Mouse (Mus musculus) embryo, embryonic 11 days (tissue): ENCODE results near the gene Tas2r114.

Source experiments
- DNase-seq: peaks from one replicate; pipeline ENCODE4 v3.0.0-alpha.2; 2015

Gene Tas2r114

DNA sequence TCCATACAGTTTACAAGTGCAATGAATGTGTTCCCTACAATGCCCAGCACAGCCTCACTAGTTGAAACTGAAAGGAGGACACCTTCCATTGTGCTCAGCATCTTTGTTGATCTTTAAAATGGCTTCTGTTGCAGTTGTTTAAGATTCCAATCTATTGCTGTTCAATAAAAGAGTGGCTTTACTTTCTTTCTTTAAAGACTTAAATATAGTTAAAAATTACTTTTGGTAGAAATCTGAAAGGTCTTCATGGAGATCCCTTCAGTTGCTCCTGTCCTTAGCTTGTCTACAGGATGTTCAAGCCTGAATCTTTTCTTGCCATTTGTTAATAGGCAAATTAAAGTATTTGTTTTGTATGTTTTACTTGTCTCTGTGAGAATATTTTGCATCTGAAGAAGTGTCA is at the start of gene Tas2r114:
Gene Tas2r114, minus strand, starts transcription at position 101 of the 400 bp plus-strand sequence.
- DNase-seq: no peak

DNA sequence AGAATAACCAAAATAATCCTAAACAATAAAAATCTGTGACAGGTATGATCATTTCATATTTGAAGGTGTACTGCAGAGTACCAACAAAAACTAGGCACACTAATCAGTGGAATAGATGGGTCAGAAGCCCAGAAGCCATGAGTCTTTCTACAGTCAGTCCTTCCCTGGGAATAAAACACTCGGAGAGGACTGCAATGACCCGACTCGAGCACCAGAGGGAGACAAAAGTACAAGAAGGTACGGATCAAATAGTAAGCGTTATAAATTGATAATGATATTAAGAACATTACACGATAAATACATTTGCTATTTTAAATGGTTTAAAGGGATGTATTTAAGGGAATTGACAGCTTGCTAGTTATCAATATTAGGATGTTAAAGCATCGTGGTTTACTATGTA is 22.9 kb upstream of the Tas2r114 start:
- DNase-seq: peak; percentile 0

DNA sequence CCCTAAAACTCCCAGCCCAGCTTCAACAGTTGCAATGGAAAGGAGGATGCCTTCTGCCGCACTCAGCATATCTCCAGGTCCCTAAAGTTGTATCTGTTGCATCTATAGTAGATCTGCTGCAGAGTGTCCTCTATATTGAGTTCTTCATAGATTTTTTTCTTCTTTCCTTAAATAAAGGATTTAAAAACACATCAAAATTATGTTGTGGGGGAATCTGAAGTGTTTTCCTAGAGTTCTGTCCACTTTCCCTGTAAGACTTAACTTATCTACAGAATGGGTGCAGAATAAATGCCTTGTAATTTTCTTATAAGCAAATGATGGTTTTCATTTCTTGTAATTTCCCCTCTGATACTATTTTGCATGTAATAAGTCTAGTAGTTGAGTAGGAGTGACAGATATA is 2.5 kb downstream of the Tas2r114 start, which contains the start of gene Tas2r105:
Gene Tas2r105, minus strand, starts transcription at position 101 of the 400 bp plus-strand sequence.
- DNase-seq: no peak

DNA sequence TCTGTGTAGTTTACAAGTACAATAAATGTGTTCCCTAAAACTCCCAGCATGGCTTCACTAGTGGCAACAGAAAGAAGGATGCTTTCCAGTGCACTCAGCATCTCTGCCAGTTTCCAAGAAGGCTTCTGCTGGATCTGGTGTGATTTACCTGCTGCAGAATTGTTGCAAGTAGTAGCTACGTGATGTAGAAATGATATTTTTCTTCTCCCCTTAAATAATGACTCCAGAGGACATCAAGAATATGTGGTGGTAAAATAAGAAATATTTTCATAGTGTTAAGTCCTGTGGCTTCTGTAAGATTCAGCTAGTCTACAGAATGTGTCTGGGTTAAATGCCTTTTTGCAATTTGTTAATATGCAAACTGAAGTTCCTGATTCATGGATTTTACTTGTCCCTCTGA is 4.2 kb downstream of the Tas2r114 start, which contains the start of gene Tas2r104:
Gene Tas2r104, minus strand, starts transcription at position 101 of the 400 bp plus-strand sequence.
- no peak for DNase-seq

DNA sequence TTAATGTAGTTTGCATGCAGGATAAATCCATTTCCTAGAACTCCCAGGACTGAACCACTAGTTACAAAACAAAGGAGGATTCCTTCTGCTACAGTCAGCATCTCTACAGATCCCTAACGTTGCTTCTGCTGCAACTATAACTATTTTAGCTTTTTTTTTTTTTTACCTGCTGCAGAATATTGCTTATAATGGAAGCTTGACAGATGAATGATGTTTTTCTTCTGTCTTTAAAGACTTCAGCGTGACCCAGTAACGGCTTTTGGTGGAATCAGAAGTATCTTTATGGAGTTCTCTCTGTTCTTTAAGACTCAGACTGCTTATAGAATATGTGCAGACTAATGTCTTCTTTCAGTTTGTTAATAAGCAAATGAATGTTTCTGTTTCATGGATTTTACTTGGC is 11.1 kb downstream of the Tas2r114 start, which contains the start of gene Tas2r106:
Gene Tas2r106, minus strand, starts transcription at position 101 of the 400 bp plus-strand sequence.
- DNase-seq: no peak

DNA sequence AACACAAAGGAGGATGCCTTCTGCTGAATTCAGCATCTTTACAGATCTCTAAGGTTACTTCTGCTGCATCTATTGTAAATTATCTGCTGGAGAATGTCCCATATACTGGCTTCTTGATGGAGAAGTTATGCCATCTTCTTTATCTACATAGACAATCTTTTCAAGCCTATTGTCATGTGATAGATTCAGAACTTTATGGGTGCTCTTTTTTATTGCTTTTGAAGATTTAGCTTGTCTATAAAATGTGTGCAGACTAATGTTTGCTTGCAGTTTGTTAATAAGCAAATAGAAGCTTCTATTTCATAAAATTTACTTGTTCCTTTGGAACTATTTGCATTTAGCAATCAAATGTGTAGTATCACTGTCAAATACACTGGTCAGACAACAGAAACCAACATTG is 29.8 kb downstream of the Tas2r114 start, which contains the start of gene Tas2r107:
Gene Tas2r107, minus strand, starts transcription at position 101 of the 400 bp plus-strand sequence.
- no peak for DNase-seq
